Mouse (Mus musculus) urinary bladder, postnatal 36 days (tissue): ENCODE measurements at regions not wholly inside any gene's neighbourhood (a gene's known extent, or its start where the extent isn't known, plus 50 kb on each side); places are given as distances from the start of the nearest gene placed in this dataset.

ENCODE experiments used
- DNase-seq, 2 experiments: peaks; one replicate each; pipeline ENCODE4 v3.0.0; 2022; ENCODE audit warnings: low spot score in 2 of 2, mixed read lengths in 1 of 2

DNA sequence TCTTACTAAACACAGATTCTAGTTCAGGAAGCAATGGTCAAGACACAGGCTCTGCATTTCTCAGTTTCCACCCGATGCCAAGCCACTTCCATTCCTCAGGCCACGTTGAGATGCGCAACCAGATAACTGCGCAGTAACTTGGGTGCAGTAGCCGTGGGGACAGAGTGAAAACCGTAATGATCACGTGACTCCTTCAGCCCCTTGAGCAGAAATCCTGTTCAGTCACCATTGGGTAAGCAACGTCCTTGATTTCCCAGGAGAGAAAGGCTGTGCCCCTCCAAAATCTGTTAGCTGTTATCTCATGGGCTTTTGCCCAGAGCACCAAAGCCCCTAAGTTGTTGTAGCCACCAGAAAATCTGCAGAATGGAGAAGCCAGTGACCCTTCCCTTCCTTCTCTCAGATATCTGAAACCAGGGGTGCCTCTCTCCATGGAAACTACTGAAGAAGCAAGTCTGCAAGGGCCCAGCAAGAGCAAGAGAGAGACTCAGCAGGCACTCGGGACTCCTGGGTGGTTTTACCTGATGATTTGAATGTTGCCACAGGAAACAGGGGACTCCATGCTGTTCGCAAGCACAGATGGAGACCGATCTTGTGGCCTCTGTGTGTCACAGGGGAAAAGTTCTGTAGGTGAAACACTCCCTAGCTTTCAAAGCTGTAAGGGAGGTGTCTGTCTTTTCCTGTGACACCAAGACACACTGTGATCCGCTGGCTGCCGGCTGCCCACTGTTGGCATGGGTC, 126.7 kb downstream of the Lmo4 start:
- no peak for DNase-seq

DNA sequence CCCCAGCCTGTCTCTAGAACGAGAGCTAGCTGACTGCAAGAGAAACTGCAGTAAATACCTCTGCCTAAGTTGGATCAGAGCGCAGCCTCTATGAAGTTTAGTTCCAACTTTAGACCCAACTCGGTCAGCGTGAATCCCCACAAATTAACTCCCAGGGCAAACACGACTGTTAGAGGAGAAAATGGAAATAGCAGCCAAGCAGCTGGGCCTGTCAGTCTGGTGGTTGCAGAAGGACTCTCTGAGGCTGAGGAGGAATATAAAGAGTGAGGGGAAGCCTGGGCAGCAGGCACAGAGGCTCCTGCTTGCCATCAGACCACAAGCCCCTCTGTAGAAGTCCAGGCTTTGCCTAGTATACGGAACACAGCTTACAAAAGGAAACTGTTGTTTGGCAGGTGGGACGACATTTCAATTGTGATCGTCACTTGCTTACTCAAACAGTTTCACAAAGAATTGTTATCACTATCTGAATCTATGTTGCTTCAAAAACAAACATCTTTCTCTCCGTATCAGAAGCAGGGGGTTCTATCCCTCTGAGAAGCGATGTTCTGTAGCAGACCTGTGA, 135.0 kb downstream of the Lmo4 start:
- peak; percentile 40 to 52 for DNase-seq

DNA sequence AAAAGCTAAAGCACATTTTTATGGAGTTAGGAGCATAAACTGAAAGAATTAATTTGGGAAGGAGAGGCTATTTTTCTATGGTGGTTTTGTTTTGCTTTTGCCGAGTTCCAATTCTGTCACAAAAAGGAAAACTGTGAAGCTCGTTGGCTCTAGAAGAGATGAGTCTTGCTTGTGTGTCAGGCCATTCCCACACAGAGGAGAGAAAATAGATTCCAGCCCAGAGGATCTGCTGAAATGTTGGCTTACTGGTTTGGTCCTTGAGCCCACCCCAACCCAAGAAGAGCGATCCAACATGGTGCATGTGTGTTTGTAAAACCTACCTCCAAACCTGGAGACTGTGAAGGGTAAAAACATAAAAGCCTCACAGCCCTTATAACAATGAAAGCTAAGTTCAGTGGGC, 138.0 kb downstream of the Lmo4 start:
- DNase-seq = no peak

DNA sequence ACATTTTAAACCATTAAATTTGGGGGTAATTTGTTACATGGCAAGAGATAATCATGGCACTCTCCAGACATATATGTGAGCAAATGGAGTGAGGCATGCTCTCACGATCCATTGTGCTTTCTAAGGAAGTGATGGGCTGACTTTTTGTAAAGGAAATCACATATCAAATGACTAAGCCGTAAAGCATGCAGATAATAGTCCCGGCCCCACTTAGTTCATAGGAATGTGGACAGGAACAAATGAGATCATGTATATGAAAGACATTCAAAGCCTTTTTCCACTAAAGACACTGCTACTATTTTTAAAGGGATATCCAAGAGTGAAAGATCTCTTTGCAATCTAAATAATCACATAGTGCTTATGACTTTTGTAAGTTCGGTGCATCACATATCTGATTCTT, 146.9 kb downstream of the Lmo4 start:
- DNase-seq = no peak

DNA sequence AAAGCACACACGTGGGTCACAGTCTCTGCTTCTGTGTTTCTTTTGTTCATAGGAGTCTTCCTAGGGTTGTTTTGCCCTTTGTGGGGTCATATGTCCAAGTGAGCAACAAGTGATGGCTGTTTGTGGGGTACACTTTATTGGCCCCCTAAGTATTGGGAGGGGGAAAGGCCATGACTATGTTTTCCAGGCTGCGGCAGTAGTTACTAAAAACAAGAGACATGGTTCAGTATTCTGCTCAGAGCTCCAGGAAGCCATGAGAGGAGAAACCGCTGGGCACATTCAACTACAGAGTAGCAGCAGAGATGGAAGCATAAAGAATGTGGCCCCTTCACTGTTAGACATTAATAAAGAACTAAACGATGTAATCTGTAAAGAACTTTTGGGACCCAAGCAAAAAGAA, 154.7 kb downstream of the Lmo4 start:
- DNase-seq = no peak

DNA sequence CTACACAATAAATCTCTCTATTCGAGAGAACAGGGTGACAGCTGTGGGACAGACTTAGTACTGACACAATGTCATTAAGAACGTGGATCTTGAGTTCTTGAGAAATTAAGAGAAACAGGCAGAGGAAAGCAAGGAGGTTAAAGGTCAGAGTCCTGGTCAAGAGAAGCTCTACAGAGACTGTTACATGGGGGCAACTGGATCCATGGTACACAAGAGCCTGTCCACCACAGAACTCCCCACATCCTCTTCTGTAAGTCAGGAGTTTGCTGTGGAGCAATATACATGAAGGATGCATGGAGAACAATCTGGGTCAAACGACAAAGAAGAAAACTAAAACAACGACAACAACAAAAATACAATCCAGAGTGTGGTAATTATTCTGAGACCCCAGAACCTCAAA, 155.8 kb downstream of the Lmo4 start:
- DNase-seq = no peak

DNA sequence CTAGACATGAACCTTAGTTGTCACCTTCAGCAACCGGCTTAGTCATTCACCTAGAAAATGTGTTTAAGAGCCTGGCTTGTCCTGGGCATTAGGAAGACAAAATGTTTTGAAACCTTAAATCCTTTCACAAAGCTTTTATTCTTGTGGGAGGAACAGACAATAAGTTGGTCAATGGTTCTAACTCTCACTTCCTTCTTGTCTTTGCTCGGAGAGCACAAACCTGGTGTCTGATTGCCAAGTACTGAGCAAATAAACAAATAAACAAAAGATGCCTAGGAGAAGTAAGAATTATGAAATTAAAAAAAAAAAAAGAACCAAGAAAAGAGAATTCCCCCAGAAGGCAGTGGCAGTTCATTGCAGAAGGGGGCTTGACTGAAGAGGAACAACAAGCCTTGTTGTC, 160.7 kb downstream of the Lmo4 start:
- no peak for DNase-seq

DNA sequence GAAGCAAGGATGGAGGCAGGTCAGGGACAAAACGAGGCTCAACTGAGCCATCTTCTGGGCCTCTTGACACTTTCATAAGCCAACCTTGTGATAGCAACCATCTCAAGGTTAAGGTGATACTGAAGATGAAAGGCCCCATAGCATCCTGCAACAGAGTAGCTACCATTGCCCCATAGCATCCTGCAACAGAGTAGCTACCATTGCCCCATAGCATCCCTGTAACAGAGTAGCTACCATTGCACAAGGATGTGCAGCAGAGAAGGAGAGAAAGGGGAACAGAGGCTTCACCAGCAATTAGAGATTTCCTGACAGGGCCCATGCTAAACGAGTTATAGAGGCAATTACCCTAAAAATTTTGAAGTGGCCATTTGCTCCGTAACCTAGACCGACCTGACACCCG, 163.2 kb downstream of the Lmo4 start:
- DNase-seq = no peak

DNA sequence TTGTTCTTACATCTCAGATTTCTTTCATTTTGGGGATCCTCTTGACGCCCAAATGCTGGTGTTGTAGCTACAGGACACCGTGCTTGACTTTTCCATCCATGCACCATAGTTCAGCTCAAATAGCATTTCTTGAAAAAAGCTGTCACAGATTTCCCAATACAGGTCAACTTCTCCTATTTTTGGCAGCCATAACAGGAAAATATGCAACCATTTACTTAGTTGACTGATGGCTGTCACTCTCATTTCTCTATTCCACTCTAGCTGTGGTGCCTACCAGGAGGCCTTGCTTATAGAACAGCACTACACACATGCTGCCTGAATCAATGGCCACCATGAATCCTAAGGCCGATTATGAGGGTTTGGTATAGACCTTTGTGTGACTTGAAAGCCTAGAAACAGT, 165.5 kb downstream of the Lmo4 start:
- no peak for DNase-seq

DNA sequence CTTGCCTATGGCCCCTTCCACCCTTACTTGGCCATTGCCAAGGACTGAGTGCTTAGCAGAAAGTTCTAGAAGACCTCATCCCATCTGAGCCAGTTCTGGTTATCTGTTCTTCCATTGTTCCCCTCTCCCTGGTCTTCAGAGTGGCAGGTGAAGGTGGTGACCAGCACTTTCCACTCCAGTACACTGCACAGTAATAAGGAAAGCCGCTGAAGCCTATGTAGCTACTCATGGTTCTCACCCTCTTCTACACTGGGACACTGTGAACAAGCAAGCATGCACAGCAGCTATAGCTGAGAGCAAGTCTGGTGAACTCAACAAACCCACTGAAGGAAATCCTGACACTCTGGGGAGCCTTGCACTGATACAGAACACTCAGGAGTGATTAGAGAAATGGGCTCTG, 175.4 kb downstream of the Lmo4 start:
- DNase-seq = no peak

DNA sequence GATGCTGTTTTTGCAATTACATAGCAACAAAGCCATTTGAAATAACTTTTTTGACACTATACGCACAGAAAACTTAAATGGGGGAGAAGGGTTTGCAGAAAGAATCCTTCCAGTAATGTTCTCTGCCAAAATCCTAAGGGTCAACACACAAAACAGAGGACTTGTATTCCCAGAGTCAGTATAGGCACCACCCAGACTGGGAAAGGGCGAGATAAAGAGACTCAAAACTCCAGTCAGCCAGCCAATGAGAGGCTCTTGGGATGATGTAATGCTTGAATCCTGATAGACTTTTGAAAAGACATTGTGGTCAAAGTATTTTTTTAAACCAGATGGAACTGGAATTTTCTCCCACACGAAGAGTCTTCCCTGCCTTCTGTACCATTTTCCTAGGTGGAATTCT, 175.9 kb downstream of the Lmo4 start:
- DNase-seq = no peak

DNA sequence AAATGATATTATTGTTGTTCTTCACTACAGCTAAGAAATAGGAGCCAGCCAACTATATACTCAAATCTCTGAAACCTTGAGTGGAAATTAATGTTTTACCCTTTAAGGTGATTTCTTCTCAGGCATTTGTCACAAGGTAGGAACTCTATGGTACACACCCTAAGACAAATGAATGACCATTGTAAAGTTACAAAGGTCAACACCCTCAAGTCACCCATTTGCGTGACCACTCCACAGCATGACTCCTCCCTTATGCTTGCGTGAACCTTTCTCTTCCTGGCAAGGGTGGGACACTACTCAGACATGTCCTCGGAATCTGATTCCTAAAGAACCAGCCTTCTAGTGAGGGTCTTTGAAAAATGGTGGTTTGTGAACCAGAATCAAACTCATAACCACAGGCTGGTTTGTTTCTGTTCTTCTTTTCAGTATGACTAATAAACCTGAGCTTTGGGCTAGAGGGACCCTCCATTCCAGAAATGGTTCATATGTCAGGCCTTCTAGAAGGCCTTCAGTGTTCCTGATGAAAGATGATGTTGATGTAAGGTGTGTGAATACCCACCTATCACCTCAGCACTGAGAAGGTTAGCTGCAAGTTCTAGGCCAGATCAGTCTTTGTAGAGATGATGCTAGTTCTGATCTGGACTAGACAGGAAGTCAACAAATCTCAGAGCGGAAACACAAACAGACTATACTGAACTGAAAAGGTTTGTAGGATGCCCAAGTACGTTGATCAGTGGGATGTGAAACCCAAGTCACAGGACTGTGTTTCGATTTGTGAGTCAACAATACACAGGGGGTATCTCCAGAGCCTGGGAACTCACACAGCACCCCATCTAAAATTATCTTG, 177.7 kb downstream of the Lmo4 start:
- no peak for DNase-seq

DNA sequence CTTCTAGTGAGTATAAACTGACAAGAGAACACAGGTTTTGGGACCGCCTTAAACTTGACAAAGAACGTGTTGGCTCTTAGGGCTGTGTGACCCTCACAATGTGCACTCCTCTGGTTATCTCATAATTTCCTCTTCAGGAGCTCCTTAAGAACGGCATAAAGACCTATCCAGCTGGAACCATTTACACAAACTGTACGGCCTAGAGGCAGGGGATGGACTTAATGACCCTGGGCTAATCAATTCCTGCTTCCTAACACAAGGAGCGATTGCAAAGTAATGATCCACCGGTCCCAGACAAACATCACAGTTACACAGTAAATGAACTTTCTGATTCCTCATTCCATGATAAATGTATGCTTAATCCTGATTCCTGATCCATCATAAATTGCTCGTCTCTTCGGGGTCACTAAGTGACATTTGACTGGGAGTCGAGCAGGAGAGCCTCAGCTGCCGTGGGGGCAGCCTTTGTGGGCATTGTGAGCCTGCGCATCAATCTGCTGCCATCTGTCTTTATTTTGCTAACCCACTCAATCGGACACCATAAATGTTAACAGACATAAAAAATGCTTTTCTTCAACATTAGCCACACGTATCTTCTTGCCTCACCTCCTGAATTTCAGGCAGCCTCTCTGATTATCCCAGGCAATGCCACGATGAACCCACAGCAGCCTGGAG, 179.4 kb downstream of the Lmo4 start:
- DNase-seq = no peak

DNA sequence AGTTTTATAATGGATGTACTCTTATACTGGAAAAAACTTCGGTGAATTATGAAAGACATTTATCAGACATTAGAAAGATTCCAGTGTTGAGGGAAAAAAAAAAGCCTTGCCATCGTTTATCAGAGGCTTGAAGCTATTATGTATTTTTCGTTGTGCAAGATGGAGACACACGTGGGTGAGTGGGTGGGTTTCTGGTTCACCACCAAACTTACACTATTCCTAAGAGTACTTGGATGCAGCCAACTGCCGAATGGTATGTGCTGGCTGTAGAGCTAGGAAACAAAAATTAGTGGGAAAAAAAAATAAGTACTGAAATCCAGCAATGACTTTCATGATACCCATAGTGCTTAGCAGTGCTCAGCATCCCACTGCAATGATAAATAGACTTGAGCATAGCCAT, 180.8 kb downstream of the Lmo4 start:
- DNase-seq = no peak

DNA sequence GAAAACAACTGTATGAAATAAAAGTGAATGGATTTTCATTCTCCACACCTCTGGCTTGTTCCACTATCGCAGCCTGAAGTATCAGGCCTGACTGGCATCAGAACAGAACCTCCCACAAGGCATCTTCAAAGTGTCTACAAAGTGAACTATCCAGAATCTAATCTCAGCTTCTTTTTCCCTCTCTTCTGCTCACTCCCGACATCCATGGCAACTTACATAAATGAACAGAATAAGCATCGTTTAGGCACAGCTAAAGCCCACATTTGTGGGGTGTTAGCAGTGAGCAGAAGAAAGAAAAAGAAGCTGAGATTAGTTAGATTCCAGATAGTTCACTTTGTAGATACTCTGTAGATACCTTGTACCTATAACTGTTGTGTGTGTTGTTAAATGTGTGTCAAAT, 182.0 kb downstream of the Lmo4 start:
- no peak for DNase-seq

DNA sequence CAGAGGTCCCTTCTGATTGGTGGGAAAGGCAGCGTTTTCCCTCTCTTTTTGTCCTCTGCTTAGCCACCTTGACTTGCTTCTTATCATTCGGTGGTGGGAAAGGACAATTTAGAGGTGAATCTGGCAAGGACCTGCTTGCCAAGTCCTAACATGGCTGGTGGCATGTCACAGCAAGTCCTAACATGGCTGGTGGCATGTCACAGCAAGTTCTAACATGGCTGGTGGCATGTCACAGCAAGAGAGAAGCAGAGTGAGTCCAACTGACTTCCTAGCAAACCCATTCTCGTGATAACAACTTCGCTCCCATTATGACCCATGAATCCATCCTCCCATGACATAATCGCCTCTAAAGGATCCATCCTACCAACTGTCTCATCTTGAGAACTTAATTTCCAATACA, 183.1 kb downstream of the Lmo4 start:
- DNase-seq = no peak

DNA sequence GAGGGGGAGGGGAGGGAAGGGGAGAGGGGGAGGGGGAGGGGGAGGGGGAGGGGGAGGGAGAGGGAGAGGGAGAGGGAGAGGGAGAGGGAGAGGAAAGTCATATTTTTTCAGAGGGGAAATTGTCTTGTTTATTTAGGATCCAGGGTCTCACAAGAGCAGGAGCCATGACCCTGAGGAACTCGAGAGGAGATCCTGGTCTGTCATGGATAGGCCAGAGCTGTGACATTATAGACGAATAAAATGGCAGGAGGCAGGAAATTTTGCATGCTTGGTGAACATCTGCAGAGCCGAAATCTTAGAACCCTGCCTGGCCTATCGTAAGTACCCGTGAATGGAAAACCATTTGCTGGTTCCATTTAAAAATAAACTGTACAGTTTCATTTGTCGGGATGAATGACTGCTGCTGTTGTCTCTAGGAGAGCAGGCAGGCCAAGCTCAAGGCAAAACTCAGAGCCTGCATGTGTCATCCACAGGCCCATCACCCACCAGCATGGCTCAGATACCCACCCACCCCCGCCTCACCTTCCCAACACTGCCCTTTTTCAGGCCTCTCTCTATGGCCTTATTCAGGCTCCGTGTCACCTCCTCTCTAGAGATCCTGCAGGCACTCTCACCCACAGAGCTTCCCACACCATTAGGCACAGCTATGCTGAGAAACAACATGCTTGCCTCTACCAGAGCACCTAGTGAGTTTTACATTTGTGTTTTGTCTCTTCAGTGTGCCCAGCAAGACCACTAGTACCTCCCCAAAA, 184.7 kb downstream of the Lmo4 start:
- DNase-seq = no peak

DNA sequence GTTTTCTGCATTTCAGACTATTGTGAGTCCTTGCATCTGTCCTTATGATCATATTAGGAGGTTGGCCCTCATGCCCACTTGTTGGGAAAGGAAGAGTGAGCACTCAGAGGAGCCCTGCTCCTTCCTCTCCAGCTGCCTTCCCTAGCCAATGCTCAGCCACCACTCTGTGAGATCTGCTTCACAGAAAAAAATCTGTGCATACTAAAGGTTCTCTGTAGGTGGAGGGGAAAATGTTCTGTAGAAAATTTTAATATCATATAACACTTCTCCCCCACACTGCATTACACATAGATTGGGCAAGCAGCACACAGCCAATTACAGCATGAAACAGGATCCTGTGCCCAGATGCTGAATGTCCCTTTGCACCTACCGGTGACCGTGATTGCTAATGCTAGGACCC, 185.7 kb downstream of the Lmo4 start:
- DNase-seq = no peak

DNA sequence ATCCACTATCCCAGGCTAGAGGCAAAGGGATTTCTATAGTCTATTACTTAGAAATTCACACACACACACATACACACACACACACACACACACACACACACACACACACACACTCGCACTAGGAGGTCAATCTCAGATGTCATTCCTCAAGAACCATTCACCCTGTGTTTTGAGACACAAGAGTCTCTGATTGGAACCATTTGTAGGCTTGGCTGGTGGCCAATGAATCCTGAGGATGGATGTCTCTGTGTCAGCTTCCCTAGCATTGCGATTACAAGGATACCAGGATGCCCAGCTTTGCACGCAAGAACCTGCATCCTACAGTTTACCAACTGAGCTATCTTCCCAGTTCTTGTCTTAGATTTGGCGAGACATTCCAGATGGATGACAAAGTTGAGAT, 186.5 kb downstream of the Lmo4 start:
- no peak for DNase-seq

DNA sequence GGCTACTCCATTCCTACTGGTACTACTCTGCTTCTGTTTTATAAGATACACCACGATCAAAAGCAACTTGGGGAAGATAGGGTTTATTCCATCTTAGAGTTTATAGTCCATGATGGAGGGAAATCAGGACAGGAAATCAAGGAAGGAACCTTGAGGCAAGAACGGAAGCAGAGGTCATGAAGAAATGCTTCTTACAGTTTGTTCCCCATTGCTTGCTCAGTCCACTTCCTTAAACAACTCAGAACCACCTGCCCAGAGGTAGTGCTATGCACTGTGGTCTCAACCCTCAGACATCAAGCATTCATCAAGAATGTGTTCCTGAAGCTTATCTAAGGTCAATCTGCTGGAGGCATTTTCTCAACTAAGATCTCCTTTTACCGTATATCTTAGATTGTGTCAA, 189.8 kb downstream of the Lmo4 start:
- no peak for DNase-seq

DNA sequence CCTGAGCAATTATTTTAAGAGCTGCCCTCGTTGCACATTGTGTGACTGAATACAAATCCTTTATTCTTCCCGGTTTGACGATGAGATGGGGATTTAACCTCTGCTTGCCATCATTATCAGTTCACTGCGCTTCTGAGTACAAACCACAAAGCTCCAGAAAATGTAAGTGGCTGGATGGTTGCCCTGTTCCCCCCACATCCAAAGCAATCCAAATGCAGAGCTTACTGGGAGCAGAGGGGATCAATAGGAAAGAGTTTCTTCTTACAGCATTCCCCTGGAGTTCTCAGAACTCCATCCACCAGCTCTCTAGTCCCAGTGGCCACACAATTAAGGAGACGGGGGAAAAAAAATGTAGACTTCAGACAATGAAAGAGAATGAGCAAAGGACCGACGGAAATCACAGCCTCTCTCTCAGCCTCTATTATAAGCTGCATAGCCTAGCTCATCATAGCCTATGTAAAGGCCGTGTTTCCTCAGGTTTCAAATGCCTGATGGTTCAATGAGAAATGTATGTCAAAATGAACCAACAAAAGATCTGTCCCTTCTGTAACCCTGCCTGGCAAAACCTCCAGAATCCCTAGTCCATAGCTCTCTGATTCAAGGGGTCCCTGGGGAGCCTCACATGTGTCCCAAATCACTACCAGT, 191.4 kb downstream of the Lmo4 start:
- no peak for DNase-seq
